Mouse (Mus musculus): Measurements from ENCODE around the gene Hat1.

Gene Hat1

DNA sequence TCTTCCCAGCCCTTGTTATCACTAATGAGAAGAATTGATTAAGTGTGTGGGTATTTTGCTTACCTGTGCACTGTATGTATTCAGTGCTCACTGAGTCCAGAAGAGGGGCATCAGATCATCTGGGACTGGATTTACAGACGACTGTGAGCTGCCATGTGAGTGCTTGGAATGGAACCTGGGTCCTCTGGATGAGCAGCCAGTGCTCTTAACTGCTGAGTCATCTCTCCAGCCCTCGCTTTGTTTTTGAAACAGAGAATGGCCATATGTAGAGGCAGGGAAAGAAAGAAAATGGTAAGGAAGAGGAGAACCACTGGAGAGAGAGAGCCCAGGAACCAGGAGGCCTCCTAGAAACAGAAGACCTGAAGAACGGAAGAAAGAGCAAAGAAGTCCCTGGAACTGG is 73.8 kb downstream of the Hat1 start:
- DNase-seq (ENCODE audit: low spot score in 2 of 2) = no peak

- no peak for DNase-seq (ENCODE audit: low spot score in 2 of 2)
Observed at GRCm38 (mm10) chr2:71466103-71466502, 77.3 kb downstream of the Hat1 start.

- no peak for DNase-seq (ENCODE audit: low spot score in 2 of 2)
Observed at GRCm38 (mm10) chr2:71466861-71467450, 78.2 kb downstream of the Hat1 start.

- no peak for DNase-seq (ENCODE audit: low spot score in 2 of 2)
Observed at GRCm38 (mm10) chr2:71471094-71471493, 82.3 kb downstream of the Hat1 start.

DNA sequence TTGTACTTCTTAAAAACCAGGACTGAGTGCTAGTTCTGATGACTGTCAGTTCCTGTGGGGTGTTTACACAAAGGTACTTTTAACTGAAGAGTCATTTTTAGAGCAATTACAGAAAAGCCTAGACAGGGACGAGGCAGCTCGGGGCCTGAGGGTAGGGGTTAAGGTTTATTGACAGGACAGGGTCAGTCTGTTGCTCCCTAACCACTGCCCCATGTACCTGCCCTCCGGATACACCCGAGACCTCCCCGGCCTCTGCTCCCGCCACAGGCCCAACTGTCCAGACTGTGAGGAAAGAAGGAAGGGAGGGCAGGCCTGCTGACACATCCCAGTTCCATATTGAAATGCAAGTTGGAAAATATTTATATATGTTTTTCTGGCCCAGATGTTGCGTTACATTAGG is 85.1 kb downstream of the Hat1 start:
- DNase-seq (ENCODE audit: low spot score in 2 of 2) = no peak

DNA sequence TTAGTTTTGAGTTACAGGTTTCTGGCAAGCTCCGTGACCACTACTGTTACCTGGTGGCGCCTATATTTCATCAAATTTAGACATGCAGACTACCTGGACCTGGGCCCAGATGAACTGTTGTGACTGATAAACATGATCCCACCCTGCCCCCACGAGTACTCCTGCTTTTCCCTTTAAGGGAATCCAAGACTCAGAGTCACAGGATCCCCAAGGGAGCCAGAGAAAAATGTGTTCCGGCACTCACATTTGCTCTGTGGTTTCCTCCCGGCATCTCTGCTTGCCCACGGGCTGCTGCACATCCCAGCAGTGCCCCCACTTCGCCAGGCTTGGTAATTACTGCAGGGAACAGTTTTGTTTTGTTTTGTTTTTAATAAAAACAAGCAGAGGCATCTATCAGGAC is 85.6 kb downstream of the Hat1 start:
- no peak for DNase-seq (ENCODE audit: low spot score in 2 of 2)

GRCm38 (mm10) chr2:71475311-71475710 is 86.6 kb downstream of the Hat1 start:
- no peak for DNase-seq (ENCODE audit: low spot score in 2 of 2)

DNA sequence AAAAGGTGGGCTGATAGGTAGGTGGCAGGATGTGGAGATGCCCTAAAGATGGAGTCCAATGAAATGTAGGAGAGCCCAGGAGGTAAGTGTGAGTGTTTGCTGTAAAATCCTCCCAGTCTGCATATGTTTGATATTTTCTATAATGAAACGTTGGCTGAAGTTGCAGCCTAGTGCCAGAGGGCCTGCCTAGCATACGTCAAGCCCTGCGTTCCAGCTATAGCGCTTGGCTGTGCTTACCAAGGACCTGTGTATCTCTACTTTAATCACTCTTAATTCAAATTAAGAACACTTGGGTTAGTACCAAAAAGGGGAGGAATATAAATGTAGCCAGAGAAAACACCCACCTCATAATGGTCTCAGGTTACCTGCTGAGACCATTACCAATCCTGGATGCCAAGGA is 87.0 kb downstream of the Hat1 start:
- DNase-seq (ENCODE audit: low spot score in 2 of 2) = no peak

DNA sequence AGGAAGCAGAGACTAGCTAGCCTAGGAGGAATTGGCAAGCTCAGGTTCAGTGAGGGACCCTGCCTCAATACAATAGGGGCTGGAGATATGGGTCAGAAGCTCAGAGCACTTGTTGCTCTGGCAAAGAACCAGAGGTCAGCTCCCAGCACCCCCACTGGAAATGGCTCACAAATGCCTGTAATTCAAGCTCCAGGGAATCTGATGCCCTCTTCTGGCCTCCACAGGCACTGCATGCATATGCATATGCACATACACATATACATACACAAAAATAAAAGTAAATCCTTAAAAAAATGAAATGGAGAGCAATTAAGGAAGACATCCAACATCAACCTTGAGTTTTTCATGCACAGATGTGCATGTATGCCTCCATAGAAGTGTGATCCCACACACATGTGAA is 89.0 kb downstream of the Hat1 start:
- no peak for DNase-seq (ENCODE audit: low spot score in 2 of 2)

GRCm38 (mm10) chr2:71479917-71480316 is 91.2 kb downstream of the Hat1 start:
- DNase-seq (ENCODE audit: low spot score in 2 of 2) = no peak

DNA sequence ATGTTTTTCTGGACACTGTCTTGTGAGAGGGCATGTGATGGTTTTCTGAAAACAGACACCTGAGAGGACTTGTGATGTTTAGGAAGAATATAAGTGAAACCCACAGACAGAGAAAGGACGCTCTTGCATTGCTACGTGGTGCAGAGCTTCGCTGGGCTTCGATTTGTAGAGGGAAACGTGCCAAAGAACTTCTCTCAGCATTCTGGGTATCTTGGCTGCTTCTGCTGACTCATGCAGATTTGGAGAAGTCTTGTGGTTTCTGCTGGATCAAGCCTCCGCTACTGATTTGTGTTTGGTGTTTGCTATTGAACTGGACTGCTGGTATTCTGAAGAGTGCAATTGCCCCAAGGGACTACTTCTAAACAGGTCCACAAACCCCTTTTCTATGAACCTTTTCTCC is 93.1 kb downstream of the Hat1 start:
- no peak for DNase-seq (ENCODE audit: low spot score in 2 of 2)

- DNase-seq (ENCODE audit: low spot score in 2 of 2) = no peak
Observed at GRCm38 (mm10) chr2:71483046-71483716, 94.4 kb downstream of the Hat1 start.

- DNase-seq (ENCODE audit: low spot score in 2 of 2) = no peak
Observed at GRCm38 (mm10) chr2:71483717-71484066, 94.9 kb downstream of the Hat1 start.
